Mouse (Mus musculus) urinary bladder, postnatal 14 days (tissue): ENCODE results near the gene Tiam2.

Experiments used
- DNase-seq: peaks from one replicate; pipeline ENCODE4 v3.0.0; 2021; ENCODE audit warnings: low spot score

Gene Tiam2

DNA sequence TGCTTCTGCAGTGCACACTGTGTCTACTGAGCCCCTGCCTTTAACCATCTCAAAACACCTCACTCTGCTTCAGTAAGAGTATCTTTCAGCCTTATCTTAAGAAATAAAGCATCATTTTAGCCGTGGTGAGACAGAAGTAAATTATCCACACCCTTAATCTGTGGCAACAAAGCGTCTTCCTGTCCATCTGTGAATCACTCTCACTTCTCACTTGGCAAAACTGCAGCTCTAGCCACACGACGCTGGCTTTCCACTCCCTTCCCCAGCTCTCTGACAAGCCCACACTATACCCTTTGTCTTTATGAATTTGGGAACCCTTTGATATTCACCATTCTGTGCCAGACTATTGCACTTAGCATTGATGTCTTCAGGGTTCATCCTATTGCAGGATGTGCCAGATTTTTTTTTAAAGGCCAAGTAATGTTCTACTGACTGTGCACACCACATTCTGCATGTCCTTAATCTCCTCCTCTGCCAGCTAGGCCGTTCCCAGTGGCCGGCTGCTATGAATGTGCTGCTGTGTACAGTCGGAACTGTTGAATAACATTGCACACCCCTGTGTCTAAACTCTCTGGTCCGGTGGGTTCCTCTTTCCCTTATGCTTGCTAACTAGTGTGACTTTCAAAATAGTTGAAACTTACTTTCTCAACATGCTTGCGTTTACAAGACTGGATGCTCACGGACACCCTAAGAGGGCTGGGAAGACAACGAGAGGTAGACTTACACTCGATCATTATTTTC is 126.4 kb downstream of the Tiam2 start:
- DNase-seq: no peak

GRCm38 (mm10) chr17:3453946-3454345 is 127.6 kb downstream of the Tiam2 start:
- DNase-seq: no peak

DNA sequence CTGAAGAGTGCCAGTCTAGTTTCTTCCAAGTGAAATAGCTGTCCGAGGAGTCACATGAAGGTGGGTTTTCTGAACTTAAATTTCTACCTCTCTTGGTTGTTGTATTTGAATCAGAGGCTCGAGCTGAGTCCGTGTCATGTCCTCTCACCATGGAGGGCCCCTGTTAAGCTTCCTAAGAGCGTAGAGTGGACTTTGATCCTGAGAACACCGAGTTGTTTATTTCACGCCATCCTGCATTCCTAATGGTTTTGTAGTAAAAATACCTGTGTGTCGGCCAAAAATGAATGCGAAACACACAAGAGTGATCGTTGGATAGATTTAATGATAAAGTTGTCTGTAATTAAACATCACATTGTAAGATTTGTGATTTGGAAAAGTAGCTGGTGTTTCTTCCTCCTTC is 128.5 kb downstream of the Tiam2 start:
- DNase-seq: no peak

- DNase-seq: no peak
These were observed 131.7 kb downstream of the Tiam2 start for GRCm38 (mm10) chr17:3457914-3458681.

- no peak for DNase-seq
These were observed 139.5 kb downstream of the Tiam2 start for GRCm38 (mm10) chr17:3465861-3466260.

- no peak for DNase-seq
These were observed 140.3 kb downstream of the Tiam2 start for GRCm38 (mm10) chr17:3466681-3467080.

- no peak for DNase-seq
These were observed 141.4 kb downstream of the Tiam2 start for GRCm38 (mm10) chr17:3467636-3468324.

DNA sequence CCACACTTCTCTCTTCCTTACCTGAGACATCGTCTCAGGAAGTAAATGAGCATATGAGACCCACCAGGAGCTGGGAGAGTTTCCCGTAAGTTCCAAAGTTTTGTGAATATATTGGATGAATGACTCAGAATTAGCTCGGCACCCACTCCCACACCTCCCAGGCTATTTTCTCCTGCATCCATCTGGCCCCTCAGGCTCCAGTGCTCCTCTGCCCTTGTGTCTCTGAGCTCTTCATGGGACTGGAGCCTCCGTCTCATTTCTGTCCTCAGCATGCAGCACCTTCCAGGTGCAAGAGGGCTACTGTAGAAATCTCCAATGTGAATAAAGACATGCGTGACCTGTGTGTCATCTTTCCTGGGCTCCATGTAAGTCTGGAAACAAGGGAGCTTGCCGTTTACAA is 145.6 kb downstream of the Tiam2 start:
- DNase-seq: no peak

GRCm38 (mm10) chr17:3476546-3476945 is 150.2 kb downstream of the Tiam2 start:
- no peak for DNase-seq

- DNase-seq: no peak
These were observed 155.5 kb downstream of the Tiam2 start for GRCm38 (mm10) chr17:3481576-3482575.

GRCm38 (mm10) chr17:3483091-3483490 is 156.7 kb downstream of the Tiam2 start:
- DNase-seq: no peak

GRCm38 (mm10) chr17:3485851-3486250 is 159.5 kb downstream of the Tiam2 start:
- no peak for DNase-seq

GRCm38 (mm10) chr17:3487211-3487610 is 160.8 kb downstream of the Tiam2 start:
- DNase-seq: no peak

- no peak for DNase-seq
These were observed 161.6 kb downstream of the Tiam2 start for GRCm38 (mm10) chr17:3487721-3488601.

GRCm38 (mm10) chr17:3490216-3490895 is 164.0 kb downstream of the Tiam2 start:
- DNase-seq: no peak

DNA sequence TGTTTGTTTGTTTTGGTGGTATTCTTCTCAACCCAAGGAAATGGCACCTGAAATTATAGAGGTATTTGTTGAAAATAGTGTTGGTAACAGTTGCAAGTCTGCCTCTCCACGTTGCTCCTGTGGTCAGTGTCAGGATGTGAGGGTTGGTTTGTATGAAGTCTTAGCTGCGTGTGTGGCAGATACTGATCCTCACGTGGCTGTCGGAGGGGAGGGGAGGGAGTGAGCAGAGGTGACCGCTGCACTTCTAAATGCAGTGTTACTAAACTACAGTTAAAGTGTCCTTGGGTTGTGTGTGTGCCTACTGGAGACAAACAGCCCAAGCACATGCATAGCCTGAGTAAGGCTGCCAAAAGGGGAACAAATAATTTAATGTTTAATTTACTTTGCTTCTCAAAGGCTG is 164.7 kb downstream of the Tiam2 start:
- DNase-seq: no peak

DNA sequence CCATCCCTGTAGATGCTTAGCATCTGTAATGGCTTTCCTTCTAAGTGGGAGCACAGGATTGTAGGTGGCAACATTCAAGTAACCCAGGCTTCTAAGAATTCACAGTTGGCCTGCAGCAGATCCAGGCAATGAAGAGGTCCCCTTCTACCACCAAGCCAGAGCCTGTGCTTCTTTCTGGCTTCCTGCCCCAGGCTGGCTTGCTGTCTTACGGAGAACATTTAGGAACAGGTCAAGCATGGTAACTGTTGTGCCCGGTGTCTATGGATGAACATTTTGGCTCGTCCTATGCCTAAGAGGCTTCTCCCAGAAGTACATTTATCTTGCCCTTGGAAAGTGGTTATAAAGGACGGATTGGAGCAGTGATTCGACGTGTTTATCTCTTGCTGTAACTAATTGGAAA is 165.3 kb downstream of the Tiam2 start:
- DNase-seq: no peak

- no peak for DNase-seq
These were observed 169.2 kb downstream of the Tiam2 start for GRCm38 (mm10) chr17:3495576-3495975.

- DNase-seq: no peak
These were observed 169.7 kb downstream of the Tiam2 start for GRCm38 (mm10) chr17:3496080-3496479.

DNA sequence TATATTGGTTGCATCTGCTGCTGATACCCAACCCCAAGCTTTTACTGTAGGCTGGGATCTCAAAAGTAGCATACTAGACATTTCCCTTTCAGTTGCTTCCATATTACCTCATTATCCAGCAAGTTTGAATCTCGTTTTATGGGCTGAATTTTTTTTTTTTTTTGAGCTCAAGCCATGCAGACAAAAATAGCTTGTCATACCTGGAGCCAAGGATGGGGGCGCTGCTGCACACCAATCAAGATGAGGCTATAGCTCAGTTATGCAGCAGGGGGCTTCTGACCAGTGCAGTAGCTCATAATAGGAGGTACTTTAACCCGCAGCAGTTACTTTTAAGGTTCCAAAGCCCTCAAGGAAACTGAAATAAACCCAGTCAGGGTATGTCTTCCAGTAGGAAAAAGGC is 171.7 kb downstream of the Tiam2 start:
- DNase-seq: no peak
